Mouse (Mus musculus) small intestine, adult 2 months (tissue): Measurements from ENCODE around the gene Ugt1a8. TPM values are rescaled to one million over a fixed set of nuclear protein-coding genes. Genes with fewer than 3 reads are reported as not detected.

Experiments used
- H3K27ac ChIP-seq: fragments of 200-500 bp; 2 replicates; pipeline ENCODE4 v1.5.1; 2012; ENCODE audit warnings: low read depth, low read length, control low read depth, inconsistent platforms; ENCODE audit not compliant: insufficient read depth
- H3K27me3 ChIP-seq: fragments of 200-500 bp; 2 replicates; pipeline ENCODE4 v1.6.1; 2012; ENCODE audit warnings: mild to moderate bottlenecking, moderate library complexity, low read length, inconsistent platforms; ENCODE audit not compliant: control insufficient read depth, insufficient read depth
- H3K36me3 ChIP-seq: fragments of 200-500 bp; 2 replicates; pipeline ENCODE4 v1.6.1; 2012; ENCODE audit warnings: mild to moderate bottlenecking, low read length, control low read depth, inconsistent platforms; ENCODE audit not compliant: control insufficient read depth, insufficient read depth
- H3K4me1 ChIP-seq: fragments of 200-500 bp; 2 replicates; pipeline ENCODE4 v1.6.1; 2012; ENCODE audit warnings: low read length, inconsistent platforms, mixed read lengths; ENCODE audit not compliant: control insufficient read depth, insufficient read depth, insufficient read length
- H3K4me3 ChIP-seq: fragments of 200-500 bp; 2 replicates; pipeline ENCODE4 v1.5.1; 2012; ENCODE audit warnings: low read depth, mild to moderate bottlenecking, control low read depth, inconsistent platforms, low read length, moderate library complexity
- CTCF ChIP-seq: fragments of 200-500 bp; IDR thresholded peaks from 2 replicates; pipeline ENCODE4 v1.5.1; 2012; ENCODE audit warnings: low read depth, mild to moderate bottlenecking, control low read depth, inconsistent platforms, low read length, moderate library complexity, mixed read lengths; ENCODE audit not compliant: insufficient replicate concordance, insufficient read length; ENCODE audit errors: extremely low read depth
- POLR2A ChIP-seq: fragments of 200-500 bp; IDR thresholded peaks from 2 replicates; pipeline ENCODE4 v1.6.1; 2012; ENCODE audit warnings: low read depth, mild to moderate bottlenecking, control low read depth, inconsistent platforms, low read length, moderate library complexity
- WGBS: fragments of 180-500 bp; shearing (Covaris S2); methylation state at CpG from one replicate; pipeline ENCODE4 v1.1.7; 2018; 5-methylcytosine and 5-hydroxymethylcytosine counted together
- polyA plus RNA-seq: library from polyadenylated mRNA; depleted of rRNA; stranded (reverse); fragments of >200 nt; gene quantifications from 2 replicates; pipeline ENCODE4 v1.2.3, GENCODE M21; 2012

Ugt1a8 gene
- polyA plus RNA-seq, 1 experiment = not detected

DNA sequence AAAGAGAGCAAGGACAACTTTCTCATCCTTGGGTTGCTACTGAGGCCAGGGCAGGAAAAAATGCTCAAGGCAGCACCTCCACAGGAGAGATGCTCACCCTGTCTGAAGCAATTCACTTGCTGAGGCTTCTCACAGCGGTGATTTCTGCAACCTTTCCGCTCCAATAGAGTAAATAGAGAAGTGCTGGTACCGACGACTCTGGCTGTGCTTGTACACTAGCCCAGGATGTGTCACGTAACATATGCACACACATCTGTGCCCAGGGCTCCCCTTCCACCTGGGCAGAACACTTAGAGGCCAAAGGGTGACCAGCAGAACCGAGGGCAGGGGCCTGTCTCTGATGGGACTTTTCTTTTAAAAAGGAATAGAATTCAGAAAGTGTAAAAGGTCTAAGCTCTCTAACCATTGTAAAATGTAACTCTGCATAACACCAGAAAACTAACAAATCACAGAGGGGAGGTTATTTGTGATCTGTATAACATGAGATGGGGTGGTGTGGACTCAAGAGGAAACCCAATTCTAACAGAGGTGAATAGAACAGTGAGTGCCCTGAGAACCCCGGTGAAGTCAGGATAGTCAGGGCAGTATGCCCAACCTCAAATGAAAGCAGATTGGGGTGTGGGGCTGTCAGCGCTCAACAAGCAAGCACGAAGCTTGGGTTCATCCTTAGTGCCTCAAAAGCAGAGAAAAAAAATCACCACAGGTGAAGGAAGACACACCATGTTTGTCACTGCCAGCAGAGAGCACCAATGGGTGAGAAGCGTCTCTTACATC, 173.2 kb downstream of the Ugt1a8 start:
- Histone ChIP-seq H3K4me3 (no peak overlapping the region), H3K4me1 (peaks cover 7% of the 10 kb centered on the region), H3K27ac (no peak overlapping the region), H3K27me3 (no peaks in the 10 kb centered on the region), H3K36me3 (peaks cover 51% of the 10 kb centered on the region)
- 76% methylated on average over 10 of the region's 10 CpGs for WGBS
- TF ChIP-seq POLR2A (no peak), CTCF (no peak)

DNA sequence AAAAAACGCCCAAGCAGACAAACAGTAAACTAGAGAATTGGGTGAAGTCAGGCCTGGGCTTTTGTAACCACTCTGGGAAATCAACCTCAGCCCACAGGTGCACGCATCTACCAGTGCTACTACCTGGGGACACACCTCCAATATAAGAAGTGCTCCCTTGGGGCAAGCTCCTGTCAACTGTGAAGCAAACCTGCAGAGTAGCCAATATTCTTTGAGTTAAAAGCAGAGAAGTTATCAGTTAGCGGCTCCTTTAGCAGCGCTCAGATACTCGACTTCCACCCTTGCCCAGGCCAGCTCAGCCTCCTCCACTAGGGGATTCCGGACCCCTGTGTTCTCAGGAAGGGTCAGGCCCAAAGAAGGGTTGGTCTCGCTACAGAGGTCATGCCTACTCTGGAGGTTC, 174.1 kb downstream of the Ugt1a8 start:
- H3K27ac ChIP-seq = no peak overlapping the region
- peaks cover 60% of the 10 kb centered on the region for H3K36me3 ChIP-seq
- no peaks in the 10 kb centered on the region for H3K27me3 ChIP-seq
- peaks cover 7% of the 10 kb centered on the region for H3K4me1 ChIP-seq
- H3K4me3 ChIP-seq = no peak overlapping the region
- 85% methylated on average over 7 of the region's 7 CpGs for WGBS
- no peak for TF ChIP-seq CTCF
- no peak for TF ChIP-seq POLR2A

DNA sequence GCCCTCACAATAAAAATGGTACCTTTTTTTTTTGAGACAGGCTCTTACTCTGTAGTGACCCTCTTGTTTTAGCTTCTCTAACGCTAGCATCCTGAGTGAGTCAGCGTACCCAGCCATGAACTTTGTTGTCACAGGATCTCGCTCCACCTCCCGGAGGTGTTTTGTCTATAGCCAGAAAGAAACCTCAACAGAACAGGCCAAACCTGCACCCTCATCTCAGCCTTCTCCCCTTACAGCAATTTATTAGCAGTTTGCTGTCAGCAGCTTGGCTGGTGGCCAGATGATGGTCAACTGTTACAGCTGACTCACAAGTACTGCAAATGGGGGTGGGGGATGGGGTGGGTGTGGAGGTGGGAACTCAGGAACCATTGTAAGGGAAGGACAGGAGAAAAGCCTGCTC, 174.6 kb downstream of the Ugt1a8 start:
- TF ChIP-seq CTCF (no peak), POLR2A (no peak)
- no peaks in the 10 kb centered on the region for H3K27me3 ChIP-seq
- WGBS = 72% methylated on average over 4 of the region's 4 CpGs
- peaks cover 65% of the 10 kb centered on the region for H3K36me3 ChIP-seq
- H3K27ac ChIP-seq = no peak overlapping the region
- peaks cover 7% of the 10 kb centered on the region for H3K4me1 ChIP-seq
- no peak overlapping the region for H3K4me3 ChIP-seq

DNA sequence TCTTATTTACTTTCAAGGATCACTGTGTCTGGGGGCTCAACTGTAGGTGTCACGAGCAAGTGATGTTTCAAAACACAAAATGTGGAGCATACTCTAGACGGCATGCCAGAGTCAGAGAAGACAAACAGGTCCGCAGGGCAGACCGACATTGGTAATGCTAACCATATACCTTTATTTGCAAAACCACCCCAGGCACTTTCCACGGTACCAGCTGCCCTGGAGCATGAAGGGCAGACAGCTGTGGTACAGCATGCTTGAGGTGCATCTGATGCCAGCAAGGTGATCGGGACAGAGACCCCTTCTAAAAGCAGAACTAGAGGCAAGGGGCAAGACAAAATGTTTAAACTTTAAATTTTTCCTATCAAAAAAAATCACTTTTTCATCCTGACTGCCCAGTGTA, 175.3 kb downstream of the Ugt1a8 start:
- WGBS = 73% methylated on average over 6 of the region's 6 CpGs
- no peaks in the 10 kb centered on the region for H3K27me3 ChIP-seq
- TF ChIP-seq CTCF = no peak
- TF ChIP-seq POLR2A = no peak
- peaks cover 72% of the 10 kb centered on the region for H3K36me3 ChIP-seq
- H3K4me1 ChIP-seq = peaks cover 7% of the 10 kb centered on the region
- no peak overlapping the region for H3K4me3 ChIP-seq
- H3K27ac ChIP-seq = no peak overlapping the region

DNA sequence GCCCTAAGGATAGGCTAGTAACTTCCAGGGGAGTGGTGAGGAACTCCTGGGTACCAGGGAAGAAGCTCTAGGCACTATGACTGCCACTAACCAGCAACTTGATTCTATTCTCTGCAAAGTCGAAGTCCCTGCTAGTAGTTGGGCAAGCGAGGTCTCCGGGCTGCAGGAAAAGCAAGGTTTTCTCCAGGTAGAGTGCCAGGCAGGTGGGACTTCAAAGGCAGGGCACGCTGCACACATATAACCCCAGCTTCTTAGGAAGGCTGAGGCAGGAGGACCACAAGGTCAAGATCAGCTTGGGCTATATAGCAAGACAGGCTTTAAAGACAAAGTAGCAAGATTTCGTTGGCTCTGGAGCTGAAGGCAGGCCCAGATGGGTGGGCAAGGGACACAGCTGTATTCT, 176.2 kb downstream of the Ugt1a8 start:
- Histone ChIP-seq H3K4me3 (no peak overlapping the region), H3K27me3 (no peaks in the 10 kb centered on the region), H3K4me1 (peaks cover 7% of the 10 kb centered on the region), H3K36me3 (peaks cover 80% of the 10 kb centered on the region), H3K27ac (no peak overlapping the region)
- WGBS = 92% methylated on average over 5 of the region's 5 CpGs
- TF ChIP-seq POLR2A = no peak
- TF ChIP-seq CTCF = no peak

DNA sequence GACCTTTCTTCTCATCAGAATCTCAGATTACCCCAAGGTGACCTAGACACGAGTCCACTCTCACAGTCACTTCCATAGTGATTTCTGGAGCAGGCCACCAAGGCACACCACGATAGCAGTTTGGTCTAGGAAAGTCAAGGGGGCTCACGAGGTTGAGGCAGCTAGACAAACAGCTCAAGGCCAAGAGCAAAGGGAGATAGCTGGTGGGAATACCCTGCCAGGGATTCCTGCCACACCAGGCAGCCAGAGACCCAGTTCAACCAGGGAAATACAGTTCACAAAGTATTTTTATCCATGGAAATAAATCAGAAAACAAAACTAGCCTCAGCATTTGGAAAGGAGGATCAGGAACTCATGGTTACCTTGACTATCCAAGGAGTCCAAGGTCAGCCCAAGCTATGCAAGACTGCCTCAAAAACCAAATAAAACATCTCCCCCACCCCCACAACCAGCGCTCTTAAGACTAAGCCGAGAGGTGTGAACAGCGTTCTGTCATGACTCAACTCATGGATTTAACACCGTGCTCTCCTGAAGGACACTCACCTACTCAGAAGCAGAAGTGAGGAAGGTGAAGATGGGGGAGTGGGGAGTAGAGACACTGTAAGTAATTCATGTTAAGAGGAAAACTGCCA, 176.7 kb downstream of the Ugt1a8 start:
- H3K4me3 ChIP-seq = no peak overlapping the region
- H3K27ac ChIP-seq = no peak overlapping the region
- 83% methylated on average over 7 of the region's 7 CpGs for WGBS
- H3K27me3 ChIP-seq = no peaks in the 10 kb centered on the region
- peaks cover 7% of the 10 kb centered on the region for H3K4me1 ChIP-seq
- H3K36me3 ChIP-seq = peaks cover 86% of the 10 kb centered on the region
- TF ChIP-seq CTCF (no peak), POLR2A (no peak)

DNA sequence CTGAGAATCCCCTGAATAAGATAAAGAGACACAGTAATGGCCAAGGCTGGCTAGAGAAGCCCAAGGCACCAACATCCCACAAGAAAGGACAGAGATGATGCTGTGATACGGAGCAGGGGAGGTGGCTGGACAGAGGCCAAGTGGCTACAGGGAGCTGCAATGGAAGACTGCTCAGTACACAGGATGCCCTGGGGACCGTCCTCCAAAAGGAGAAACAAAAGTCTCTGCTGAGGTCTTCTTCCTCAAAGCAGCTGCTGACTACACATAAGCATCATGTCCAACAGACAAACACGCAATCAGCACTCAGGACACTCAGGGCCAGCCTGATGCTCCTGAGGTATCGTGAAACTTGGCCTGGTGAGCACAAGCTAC, 177.2 kb downstream of the Ugt1a8 start:
- no peaks in the 10 kb centered on the region for H3K27me3 ChIP-seq
- WGBS = 77% methylated on average over 4 of the region's 4 CpGs
- no peak overlapping the region for H3K27ac ChIP-seq
- peaks cover 89% of the 10 kb centered on the region for H3K36me3 ChIP-seq
- no peak overlapping the region for H3K4me3 ChIP-seq
- H3K4me1 ChIP-seq = peaks cover 4% of the 10 kb centered on the region
- no peak for TF ChIP-seq POLR2A
- TF ChIP-seq CTCF = no peak

DNA sequence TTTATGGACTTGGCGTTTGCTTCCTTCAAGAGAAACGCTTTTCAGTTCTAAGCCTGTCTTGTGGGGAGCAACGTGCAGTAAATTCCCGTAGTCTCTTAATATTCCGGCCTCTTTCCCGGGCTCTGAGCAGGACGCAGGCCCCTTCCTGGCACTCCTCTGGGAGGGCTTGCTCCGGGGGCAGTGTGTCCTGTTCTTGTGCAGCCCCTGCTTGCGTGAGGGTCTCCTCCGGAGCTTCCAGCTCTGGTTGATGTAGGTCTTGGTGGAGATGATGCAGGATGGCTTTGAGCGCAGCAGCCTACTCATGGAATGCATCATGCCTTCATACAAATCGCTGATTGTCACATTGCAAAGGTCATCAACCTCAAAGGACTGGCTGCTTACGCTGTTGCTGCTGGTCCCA, 178.5 kb downstream of the Ugt1a8 start:
- 89% methylated on average over 13 of the region's 13 CpGs for WGBS
- Histone ChIP-seq H3K4me1 (no peaks in the 10 kb centered on the region), H3K36me3 (peaks cover 88% of the 10 kb centered on the region), H3K27ac (no peak overlapping the region), H3K27me3 (no peaks in the 10 kb centered on the region), H3K4me3 (no peak overlapping the region)
- TF ChIP-seq POLR2A = no peak
- TF ChIP-seq CTCF = no peak
